Mouse (Mus musculus): ENCODE measurements around the gene Gm13889. TPM values are rescaled to one million over a fixed set of nuclear protein-coding genes. Genes with fewer than 3 reads are reported as not detected.
A peak's percentile ranks its signal among the peaks of the same experiment; 100 is the strongest.

The Gm13889 gene
- polyA plus RNA-seq, 1 experiment from 2014 or later = 3.3 TPM

GRCm38 (mm10) chr2:93958216-93958615 is 1.2 kb upstream of the Gm13889 start:
- DNase-seq (ENCODE audit: low spot score) = no peak

GRCm38 (mm10) chr2:93957785-93958175 is 779 bp upstream of the Gm13889 start:
- no peak for DNase-seq (ENCODE audit: low spot score)

- no peak for DNase-seq (ENCODE audit: low spot score)
Observed at GRCm38 (mm10) chr2:93956331-93956801, 635 bp downstream of the Gm13889 start.

GRCm38 (mm10) chr2:93955886-93956285 is 1.1 kb downstream of the Gm13889 start:
- no peak for DNase-seq (ENCODE audit: low spot score)

DNA sequence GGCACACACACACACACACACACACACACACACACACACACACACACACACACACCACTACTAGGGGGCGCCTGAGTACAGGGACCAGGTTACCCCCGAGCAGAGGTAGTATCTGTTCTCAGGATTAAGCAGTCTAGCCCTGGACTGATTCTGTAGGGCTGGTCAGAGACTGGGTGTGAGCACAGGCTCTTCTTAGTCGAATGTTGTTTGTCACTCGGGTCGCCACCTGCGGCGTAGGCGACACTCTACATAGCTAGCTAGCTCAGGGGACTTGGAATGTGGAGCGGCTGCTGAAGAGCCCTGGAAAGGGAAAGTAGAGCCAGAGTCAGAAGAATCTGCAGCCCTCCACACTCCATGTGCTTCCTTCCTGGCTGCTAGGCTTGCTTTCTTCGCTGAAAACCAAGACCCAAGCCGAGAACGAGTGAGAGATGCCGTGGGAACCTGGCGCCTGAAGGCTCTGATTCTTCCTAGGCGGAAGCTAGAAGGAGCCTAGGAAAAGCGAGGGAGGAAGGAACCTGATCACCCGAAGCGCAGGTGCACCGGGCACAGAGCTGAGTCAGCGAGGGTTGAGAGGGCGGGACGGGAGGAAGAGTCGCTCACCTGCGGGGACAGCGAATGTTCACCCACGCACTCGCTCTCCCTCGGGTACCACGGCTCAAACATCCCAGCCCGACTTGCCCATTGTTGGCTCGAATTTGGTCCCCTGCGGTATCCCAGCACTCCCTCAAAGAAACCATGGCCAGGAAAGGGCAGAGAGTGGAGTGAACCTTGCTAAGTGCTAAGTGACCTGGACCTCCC is 2.0 kb downstream of the Gm13889 start:
- no peak for DNase-seq (ENCODE audit: low spot score)

DNA sequence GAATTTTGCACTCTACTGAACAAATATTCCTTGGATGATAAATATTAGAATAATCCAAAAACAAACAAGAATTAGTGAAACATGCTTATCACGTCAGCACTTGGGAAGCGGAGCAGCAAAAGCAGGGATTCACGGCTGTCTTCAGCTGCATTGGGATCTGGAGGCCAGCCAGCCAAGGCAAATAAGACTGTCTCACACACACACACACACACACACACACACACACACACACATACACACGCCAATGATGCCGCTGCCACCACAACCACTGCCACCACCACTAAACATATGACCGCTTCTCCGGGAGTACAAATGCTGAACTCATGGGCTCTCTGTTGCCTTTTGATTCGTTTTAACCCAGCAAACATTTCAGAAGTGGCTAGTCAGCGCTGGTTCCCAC is 3.3 kb downstream of the Gm13889 start:
- DNase-seq (ENCODE audit: low spot score) = no peak

DNA sequence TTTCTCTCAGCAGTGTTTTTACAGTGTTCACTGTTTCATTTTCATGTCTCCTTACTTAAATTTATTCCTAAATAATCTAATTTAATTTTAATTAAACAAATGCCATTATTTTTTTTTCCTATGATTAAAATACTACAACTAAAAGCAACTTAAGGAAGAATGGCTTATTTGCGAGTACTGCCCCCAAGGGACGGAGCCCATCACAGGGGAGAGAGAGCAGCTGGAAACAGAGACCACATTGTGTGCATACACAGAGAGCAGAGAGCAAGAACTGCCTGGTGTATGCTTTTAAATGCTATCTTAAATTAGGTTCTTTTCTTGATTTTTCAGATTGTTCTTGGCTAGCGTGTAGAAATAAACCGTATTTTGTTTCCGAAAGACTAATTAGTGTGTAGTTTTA is 10.0 kb downstream of the Gm13889 start:
- no peak for DNase-seq (ENCODE audit: low spot score)

- no peak for DNase-seq (ENCODE audit: low spot score)
Observed at GRCm38 (mm10) chr2:93944855-93945254, 12.1 kb downstream of the Gm13889 start.

GRCm38 (mm10) chr2:93944099-93944498 is 12.9 kb downstream of the Gm13889 start:
- DNase-seq (ENCODE audit: low spot score) = peak; percentile 7

DNA sequence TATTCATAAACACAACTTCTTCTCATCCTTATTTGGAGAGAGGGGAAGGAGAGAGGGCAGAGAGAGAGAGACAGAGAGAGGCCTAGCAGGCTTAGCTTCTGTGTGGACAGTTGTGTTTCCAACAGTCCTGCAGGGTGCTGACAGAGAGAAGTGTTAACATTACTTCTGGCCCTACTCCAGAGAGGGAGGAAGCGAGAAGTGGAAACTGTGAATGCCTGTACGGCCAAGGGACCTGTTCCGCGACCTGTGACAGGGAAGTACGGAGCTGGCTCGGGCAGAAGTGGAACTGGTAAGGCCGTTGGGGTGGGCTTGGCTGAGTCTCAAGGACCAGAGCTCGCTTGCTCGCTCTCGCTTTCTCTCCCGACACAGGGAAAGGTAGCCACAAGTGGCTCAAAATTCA is 15.3 kb downstream of the Gm13889 start:
- DNase-seq (ENCODE audit: low spot score) = no peak

DNA sequence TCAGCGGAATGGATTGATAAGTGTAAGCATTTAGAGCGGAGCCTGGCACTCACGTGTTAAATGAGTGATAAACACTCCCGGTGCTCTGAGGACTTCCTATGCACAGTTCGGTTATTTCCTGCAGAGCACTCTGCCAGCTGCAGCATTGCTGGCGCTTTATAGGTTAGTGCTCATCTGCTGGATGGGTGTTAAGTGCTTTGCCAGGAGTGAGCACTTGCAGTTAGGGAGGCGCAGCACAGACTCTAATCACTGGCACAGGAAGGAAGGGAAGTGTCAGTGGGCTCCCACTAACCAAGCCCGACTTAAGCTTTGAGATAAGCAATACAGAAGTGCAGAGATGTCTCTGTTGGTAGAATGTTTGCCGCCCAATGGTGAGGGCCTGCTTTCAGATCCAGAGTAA is 18.5 kb downstream of the Gm13889 start:
- peak; percentile 7 for DNase-seq (ENCODE audit: low spot score)

DNA sequence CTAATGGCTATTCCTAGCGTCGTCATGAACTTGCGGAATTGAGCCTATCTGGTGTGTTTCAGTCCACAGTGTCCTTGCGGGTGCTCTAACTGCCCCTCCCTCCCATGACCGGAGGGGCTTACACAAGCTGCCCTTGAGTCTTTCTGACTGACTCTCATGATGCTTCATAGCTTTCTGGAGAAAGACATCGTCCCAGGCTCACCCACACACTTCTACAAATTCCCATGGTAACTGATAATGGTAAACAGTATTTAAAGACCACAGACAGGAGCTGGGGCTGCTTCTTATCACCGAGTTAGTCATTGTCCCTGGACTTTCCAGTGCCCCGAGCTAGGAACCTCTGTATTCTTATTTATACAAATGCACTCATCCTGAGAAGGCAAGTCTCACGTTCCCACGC is 28.1 kb downstream of the Gm13889 start:
- no peak for DNase-seq (ENCODE audit: low spot score)

- DNase-seq (ENCODE audit: low spot score) = no peak
Observed at GRCm38 (mm10) chr2:93927701-93928437, 29.1 kb downstream of the Gm13889 start.

DNA sequence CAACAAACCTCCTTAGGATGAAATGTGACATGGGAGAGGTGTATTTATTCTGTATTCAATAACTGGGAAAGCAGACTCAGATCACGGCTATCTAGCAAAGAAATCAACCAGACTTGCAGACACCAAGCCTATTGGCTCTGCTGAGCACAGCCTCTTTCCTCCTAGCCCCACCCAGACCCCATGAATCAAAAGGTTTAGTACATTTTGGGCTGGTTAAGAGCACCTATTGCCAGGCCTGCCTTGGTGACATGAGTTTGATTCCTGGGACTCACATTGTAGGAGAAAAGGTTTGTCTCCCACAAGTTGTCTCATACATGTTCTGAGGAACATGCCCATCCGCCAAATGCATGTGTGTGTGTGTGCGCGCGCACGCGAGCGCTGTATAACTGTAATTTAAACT is 30.9 kb downstream of the Gm13889 start:
- no peak for DNase-seq (ENCODE audit: low spot score)

- DNase-seq (ENCODE audit: low spot score) = no peak
Observed at GRCm38 (mm10) chr2:93919093-93919492, 37.9 kb downstream of the Gm13889 start.

DNA sequence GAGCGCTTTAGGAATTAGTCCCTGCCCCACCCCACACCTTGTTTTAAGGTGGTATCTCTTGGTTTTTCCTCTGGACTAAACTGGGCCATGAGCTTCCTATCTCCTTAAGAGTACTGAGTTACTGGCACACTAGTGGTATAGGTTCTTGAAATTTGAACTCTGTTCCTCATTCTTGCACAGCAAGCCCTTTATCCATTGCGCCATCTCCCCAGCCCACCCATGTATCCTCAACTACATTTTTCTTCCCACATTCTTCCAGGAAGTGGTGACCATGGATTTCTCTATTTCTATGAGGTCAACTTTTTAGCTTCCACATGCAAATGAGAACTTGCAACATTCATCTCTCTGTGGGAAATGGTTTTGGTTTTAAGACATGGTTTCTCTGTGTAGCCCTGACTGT is 43.4 kb downstream of the Gm13889 start:
- no peak for DNase-seq (ENCODE audit: low spot score)

- DNase-seq (ENCODE audit: low spot score) = no peak
Observed at GRCm38 (mm10) chr2:93911942-93912341, 45.1 kb downstream of the Gm13889 start.

- DNase-seq (ENCODE audit: low spot score) = no peak
Observed at GRCm38 (mm10) chr2:93909716-93910115, 47.3 kb downstream of the Gm13889 start.

- no peak for DNase-seq (ENCODE audit: low spot score)
Observed at GRCm38 (mm10) chr2:93907519-93908294, 49.3 kb downstream of the Gm13889 start.

- DNase-seq (ENCODE audit: low spot score) = no peak
Observed at GRCm38 (mm10) chr2:93906316-93906715, 50.7 kb downstream of the Gm13889 start.
